Mouse (Mus musculus) bone marrow, adult 2 months (tissue): ENCODE measurements around the gene Vps8. TPM values are rescaled to one million over a fixed set of nuclear protein-coding genes. Genes with fewer than 3 reads are reported as not detected.

Experiments used
- H3K27ac ChIP-seq: fragments of 200-500 bp; 2 replicates; pipeline ENCODE4 v1.5.1; 2012; ENCODE audit warnings: low read depth, mild to moderate bottlenecking, control low read depth, inconsistent platforms, low read length; ENCODE audit not compliant: control insufficient read depth, poor library complexity, insufficient read depth
- H3K4me1 ChIP-seq: fragments of 200-500 bp; 2 replicates; pipeline ENCODE4 v1.6.1; 2011; ENCODE audit warnings: low read length; ENCODE audit not compliant: control insufficient read depth, insufficient read depth
- H3K4me3 ChIP-seq: fragments of 200-500 bp; replicated peaks from 2 replicates; pipeline ENCODE3; 2011; ENCODE audit warnings: mild to moderate bottlenecking, low read depth, low read length, control low read depth; ENCODE audit not compliant: control insufficient read depth
- CTCF ChIP-seq: fragments of 200-500 bp; IDR thresholded peaks from 2 replicates; pipeline ENCODE4 v1.5.1; 2011; ENCODE audit warnings: low read length, control low read depth; ENCODE audit not compliant: control insufficient read depth, insufficient read depth
- POLR2A ChIP-seq: fragments of 200-500 bp; IDR thresholded peaks from 2 replicates; pipeline ENCODE4 v1.6.1; 2011; ENCODE audit warnings: low read depth, mild to moderate bottlenecking, control low read depth, low read length, borderline replicate concordance; ENCODE audit not compliant: control insufficient read depth
- WGBS: fragments of 180-500 bp; shearing (Covaris S2); methylation state at CpG from one replicate; pipeline ENCODE4 v1.1.7; 2018; 5-methylcytosine and 5-hydroxymethylcytosine counted together
- polyA plus RNA-seq: library from polyadenylated mRNA; stranded (reverse); fragments of >200 nt; gene quantifications from 2 replicates; pipeline ENCODE4 v1.2.4, GENCODE M21; 2011; ENCODE audit warnings: low replicate concordance; ENCODE audit not compliant: missing spikeins, insufficient read depth, insufficient read length

Vps8 gene
- polyA plus RNA-seq, 1 experiment = 14.1 TPM

DNA sequence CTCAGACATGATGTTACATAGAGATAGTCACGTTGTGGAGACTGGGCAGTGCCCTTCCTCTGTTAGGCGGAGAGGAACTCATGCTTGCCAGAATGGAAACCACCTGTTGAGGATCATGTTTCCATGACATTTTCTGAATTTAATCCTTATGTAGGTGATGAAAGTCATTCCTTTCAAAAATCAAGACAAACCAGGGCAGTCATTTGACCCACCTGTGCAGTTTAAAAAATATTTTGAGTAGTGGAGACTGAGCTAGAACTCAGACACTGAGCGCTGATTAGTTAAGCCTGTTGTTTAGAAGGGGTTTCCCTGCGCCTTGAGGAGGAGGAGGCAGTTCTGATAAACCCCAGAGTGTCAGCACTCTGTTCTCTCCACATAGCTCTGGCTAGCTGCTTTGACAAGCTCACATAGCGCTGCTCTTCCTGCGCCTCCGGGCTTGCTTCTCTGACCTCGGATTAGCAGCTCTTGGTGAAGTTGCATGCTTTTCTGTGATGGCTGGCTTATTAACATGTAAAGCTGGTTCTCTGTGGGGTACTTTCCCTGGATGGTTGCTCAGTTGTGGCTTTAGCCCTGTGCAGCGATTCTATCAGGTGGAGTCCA is 22.2 kb downstream of the Vps8 start:
- WGBS = 85% methylated on average over 9 of the region's 9 CpGs

DNA sequence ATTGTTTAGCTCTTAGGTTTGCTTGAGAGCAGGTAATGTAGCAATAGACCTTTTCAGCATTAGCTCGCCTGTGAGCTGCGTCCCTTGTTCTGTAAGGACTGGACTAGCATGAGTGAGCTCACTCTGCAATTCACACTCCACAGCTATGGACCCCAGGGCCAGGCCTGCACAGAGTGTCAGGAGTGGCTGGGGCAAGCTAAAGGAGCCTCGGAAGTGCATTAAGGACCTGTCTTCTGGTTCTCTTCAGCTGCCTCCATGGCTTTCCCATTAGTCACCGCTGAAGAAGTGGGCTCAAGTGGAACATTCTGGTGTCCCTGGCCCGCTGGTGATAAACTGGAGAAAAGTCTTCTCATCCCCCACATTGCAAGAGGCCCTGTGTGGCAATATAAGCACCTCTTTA is 24.5 kb downstream of the Vps8 start:
- no peak overlapping the region for H3K4me3 ChIP-seq
- 82% methylated on average over 5 of the region's 5 CpGs for WGBS
- H3K4me1 ChIP-seq = no peaks in the 10 kb centered on the region
- TF ChIP-seq POLR2A (no peak), CTCF (no peak)
- no peak overlapping the region for H3K27ac ChIP-seq

More for the DNA sequence above, 22.2 kb downstream of the Vps8 start:
- no peaks in the 10 kb centered on the region for H3K4me1 ChIP-seq
- H3K4me3 ChIP-seq = no peak overlapping the region
- H3K27ac ChIP-seq = no peak overlapping the region
- TF ChIP-seq POLR2A = no peak
- TF ChIP-seq CTCF = no peak

DNA sequence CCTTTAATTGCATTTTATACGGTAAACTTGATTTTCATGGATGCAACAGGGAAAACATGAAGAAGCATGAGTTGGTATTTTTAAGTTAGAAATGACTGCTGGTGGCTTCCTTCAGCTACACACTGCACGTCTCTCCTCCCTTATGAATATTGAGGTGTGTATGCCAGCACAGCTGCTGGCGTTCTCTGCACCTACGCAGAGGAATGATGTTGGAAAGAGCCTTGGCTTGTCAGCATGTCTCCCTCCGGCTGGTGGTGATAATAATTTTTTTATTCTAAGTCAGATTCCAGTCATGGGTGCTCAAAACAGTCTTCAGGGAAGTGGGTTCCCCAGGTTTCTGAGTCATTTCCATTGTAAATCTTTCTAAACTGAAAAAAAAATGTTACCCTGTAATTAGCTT is 25.5 kb downstream of the Vps8 start:
- TF ChIP-seq CTCF = no peak
- TF ChIP-seq POLR2A = no peak
- no peak overlapping the region for H3K4me3 ChIP-seq
- no peak overlapping the region for H3K27ac ChIP-seq
- 85% methylated on average over 5 of the region's 5 CpGs for WGBS
- no peaks in the 10 kb centered on the region for H3K4me1 ChIP-seq

DNA sequence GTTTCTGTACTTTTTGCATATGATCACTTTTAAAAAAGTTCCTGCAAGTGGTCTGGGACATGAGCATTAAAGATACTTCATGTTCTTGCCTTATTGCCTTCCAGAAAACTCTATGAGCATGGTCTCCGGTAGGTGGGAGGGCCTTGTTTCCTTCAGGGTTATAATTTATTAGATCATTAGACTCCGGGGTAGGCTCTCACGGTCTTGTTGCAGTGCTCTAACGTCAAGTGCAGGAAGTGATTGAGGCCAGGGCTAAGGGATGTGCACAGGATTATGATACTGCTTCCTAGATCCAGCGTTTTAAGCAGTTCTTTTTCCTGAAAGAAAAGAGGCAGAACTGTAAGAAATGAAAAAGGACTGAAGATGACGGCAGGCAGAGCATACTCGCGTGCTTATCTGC is 27.0 kb downstream of the Vps8 start:
- Histone ChIP-seq H3K4me1 (no peaks in the 10 kb centered on the region), H3K27ac (no peak overlapping the region), H3K4me3 (no peak overlapping the region)
- TF ChIP-seq CTCF (no peak), POLR2A (no peak)
- 66% methylated on average over 8 of the region's 8 CpGs for WGBS

DNA sequence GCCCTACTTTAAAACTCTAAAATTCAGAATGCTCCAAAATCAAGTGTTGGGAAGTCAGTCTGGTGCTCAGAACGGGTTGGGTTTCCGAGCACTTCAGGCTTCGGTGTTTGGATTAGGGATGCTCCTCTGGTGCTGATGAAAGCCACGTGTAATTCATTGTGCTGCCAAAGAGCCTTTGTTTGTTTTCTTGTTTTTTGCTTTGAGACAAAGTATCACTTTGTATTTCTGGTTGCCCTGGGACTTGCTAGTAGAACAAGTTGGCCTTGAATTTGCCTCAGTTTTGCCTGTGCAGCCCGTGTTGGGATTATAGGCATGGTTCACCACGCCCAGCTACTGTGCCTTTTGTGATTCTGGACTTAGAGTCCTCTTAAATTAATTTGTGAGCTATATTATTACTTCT is 29.7 kb downstream of the Vps8 start:
- H3K4me3 ChIP-seq = no peak overlapping the region
- 90% methylated on average over 6 of the region's 6 CpGs for WGBS
- H3K4me1 ChIP-seq = no peaks in the 10 kb centered on the region
- TF ChIP-seq CTCF (no peak), POLR2A (no peak)
- no peak overlapping the region for H3K27ac ChIP-seq

DNA sequence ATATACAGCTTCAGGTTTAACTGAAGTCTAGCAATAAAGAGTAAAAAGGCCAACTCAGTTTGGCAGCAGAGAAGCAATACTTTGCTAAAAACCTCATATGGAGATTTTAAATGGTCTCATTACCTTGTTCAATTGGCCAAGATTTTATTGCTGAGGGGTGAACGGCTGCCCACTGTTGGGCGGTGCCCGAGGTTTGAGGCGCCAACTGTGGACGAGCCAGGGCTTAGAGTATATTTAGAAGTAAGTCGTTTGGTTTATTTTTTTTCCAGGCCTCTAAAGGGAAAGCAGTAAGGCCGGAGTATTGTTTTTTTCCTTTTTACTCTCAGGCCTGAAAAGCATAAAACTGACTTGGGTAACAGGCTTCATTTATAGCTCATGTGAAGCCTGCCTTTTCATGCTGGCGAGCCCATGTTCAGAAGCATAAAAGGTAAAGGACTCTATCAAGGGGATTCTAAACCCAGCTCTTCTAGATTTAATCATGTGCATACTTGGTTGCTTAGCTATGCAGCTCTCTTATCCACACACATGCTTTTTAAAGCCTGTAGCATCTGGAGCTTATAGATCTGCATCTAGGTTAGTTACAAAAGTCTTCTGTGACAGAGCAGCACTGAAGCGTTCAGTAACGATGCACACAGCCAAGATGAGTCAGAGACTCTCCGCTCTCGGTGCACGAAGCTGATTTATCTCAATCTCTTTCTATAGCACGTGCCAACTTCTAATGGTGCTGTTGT is 34.9 kb downstream of the Vps8 start:
- TF ChIP-seq CTCF (no peak), POLR2A (no peak)
- no peak overlapping the region for H3K4me3 ChIP-seq
- WGBS = 80% methylated on average over 14 of the region's 14 CpGs
- H3K27ac ChIP-seq = no peak overlapping the region
- no peaks in the 10 kb centered on the region for H3K4me1 ChIP-seq

DNA sequence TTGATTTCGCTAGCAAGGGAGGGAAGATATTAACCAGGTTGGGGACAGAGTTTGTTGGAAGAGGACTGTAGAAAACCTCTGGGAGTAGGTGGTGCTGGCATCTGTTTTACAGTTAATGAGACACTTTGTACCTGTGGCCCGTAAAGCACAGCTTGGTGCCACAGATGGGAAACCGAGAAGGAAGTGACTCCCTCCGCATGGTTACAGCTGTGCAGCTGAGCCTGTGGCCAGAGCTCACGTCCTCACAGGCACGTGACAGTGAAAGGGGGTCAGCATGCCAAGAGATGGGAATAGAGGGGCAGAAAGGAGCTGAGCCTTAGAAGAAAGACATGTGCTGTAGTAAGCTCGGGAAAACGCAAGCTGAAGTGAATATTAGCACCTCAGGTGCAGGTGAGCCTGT is 43.0 kb downstream of the Vps8 start:
- no peak for TF ChIP-seq POLR2A
- no peak for TF ChIP-seq CTCF
- no peak overlapping the region for H3K27ac ChIP-seq
- H3K4me1 ChIP-seq = no peaks in the 10 kb centered on the region; the same call in 1 of the 2 replicates
- 39% methylated on average over 8 of the region's 8 CpGs for WGBS
- H3K4me3 ChIP-seq = no peak overlapping the region

DNA sequence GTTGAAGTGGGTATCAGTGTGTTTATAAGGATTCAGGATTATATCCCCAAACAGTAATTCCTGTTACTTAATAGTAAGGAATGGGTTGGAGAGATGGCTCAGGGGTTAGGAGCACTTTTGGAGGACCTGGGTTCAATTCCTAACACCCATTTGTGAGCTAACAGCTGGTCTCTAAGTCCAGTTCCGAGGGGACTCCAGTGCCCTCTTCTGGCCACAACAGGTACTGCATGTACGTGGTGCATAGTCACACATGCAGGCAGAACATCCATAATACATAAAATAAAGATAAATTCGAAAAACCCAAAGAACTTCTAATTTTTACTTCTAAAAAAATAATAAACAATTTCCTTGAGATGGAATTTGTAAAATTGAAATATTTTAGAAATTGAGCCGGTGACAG is 47.5 kb downstream of the Vps8 start:
- H3K27ac ChIP-seq = no peak overlapping the region
- no peaks in the 10 kb centered on the region; the same call in 1 of the 2 replicates for H3K4me1 ChIP-seq
- 84% methylated on average over 4 of the region's 4 CpGs for whole genome bisulfite sequencing
- peak; percentile 71 for TF ChIP-seq CTCF
- TF ChIP-seq POLR2A = no peak
- H3K4me3 ChIP-seq = no peak overlapping the region
